Mouse (Mus musculus): ENCODE measurements around the gene Stam2. TPM values are rescaled to one million over a fixed set of nuclear protein-coding genes. Genes with fewer than 3 reads are reported as not detected.
A peak's percentile ranks its signal among the peaks of the same experiment; 100 is the strongest.

The Stam2 gene
- total RNA-seq (2021), result 10 to 100 TPM; 22.1 to 23.7 TPM

- peak; percentile 76 to 91 for DNase-seq (ENCODE audit: extremely low spot score in 1 of 2, low spot score in 1 of 2)
These were observed at the start of gene Stam2 for GRCm38 (mm10) chr2:52742256-52743158. Gene Stam2 (minus strand): TSS chr2:52742281.

GRCm38 (mm10) chr2:52785106-52785721, 43.1 kb upstream of the Stam2 start:
- no peak for DNase-seq (ENCODE audit: extremely low spot score in 1 of 2, low spot score in 1 of 2)

- DNase-seq (ENCODE audit: extremely low spot score in 1 of 2, low spot score in 1 of 2), result no peak
These were observed 37.9 kb upstream of the Stam2 start for GRCm38 (mm10) chr2:52779987-52780386.

GRCm38 (mm10) chr2:52779381-52779780, 37.3 kb upstream of the Stam2 start:
- no peak for DNase-seq (ENCODE audit: extremely low spot score in 1 of 2, low spot score in 1 of 2)

GRCm38 (mm10) chr2:52777839-52778238, 35.8 kb upstream of the Stam2 start:
- DNase-seq (ENCODE audit: extremely low spot score in 1 of 2, low spot score in 1 of 2), result peak in 1 of 2 experiments; percentile 4

GRCm38 (mm10) chr2:52774373-52774772, 32.3 kb upstream of the Stam2 start:
- no peak for DNase-seq (ENCODE audit: extremely low spot score in 1 of 2, low spot score in 1 of 2)

GRCm38 (mm10) chr2:52772774-52773393, 30.8 kb upstream of the Stam2 start:
- no peak for DNase-seq (ENCODE audit: extremely low spot score in 1 of 2, low spot score in 1 of 2)

GRCm38 (mm10) chr2:52765130-52765529, 23.0 kb upstream of the Stam2 start:
- DNase-seq (ENCODE audit: extremely low spot score in 1 of 2, low spot score in 1 of 2), result no peak

GRCm38 (mm10) chr2:52763891-52764290, 21.8 kb upstream of the Stam2 start:
- no peak for DNase-seq (ENCODE audit: extremely low spot score in 1 of 2, low spot score in 1 of 2)

- DNase-seq (ENCODE audit: extremely low spot score in 1 of 2, low spot score in 1 of 2), result peak; percentile 58 to 91
These were observed 21.1 kb upstream of the Stam2 start for GRCm38 (mm10) chr2:52763040-52763736.

- DNase-seq (ENCODE audit: extremely low spot score in 1 of 2, low spot score in 1 of 2), result no peak
These were observed 20.4 kb upstream of the Stam2 start for GRCm38 (mm10) chr2:52762529-52762928.

- DNase-seq (ENCODE audit: extremely low spot score in 1 of 2, low spot score in 1 of 2), result peak in 1 of 2 experiments; percentile 59
These were observed 16.5 kb upstream of the Stam2 start for GRCm38 (mm10) chr2:52758627-52759026.

GRCm38 (mm10) chr2:52756691-52757090, 14.6 kb upstream of the Stam2 start:
- peak in 1 of 2 experiments; percentile 52 for DNase-seq (ENCODE audit: extremely low spot score in 1 of 2, low spot score in 1 of 2)

- DNase-seq (ENCODE audit: extremely low spot score in 1 of 2, low spot score in 1 of 2), result no peak
These were observed 11.7 kb upstream of the Stam2 start for GRCm38 (mm10) chr2:52753573-52754317.

- no peak for DNase-seq (ENCODE audit: extremely low spot score in 1 of 2, low spot score in 1 of 2)
These were observed 2.0 kb upstream of the Stam2 start for GRCm38 (mm10) chr2:52744099-52744498.

- DNase-seq (ENCODE audit: extremely low spot score in 1 of 2, low spot score in 1 of 2), result peak in 1 of 2 experiments; percentile 59
These were observed 313 bp downstream of the Stam2 start for GRCm38 (mm10) chr2:52741681-52742255.

GRCm38 (mm10) chr2:52740596-52740995, 1.5 kb downstream of the Stam2 start:
- no peak for DNase-seq (ENCODE audit: extremely low spot score in 1 of 2, low spot score in 1 of 2)

GRCm38 (mm10) chr2:52734504-52734903, 7.6 kb downstream of the Stam2 start:
- DNase-seq (ENCODE audit: extremely low spot score in 1 of 2, low spot score in 1 of 2), result no peak

GRCm38 (mm10) chr2:52733659-52734058, 8.4 kb downstream of the Stam2 start:
- DNase-seq (ENCODE audit: extremely low spot score in 1 of 2, low spot score in 1 of 2), result no peak
